Mouse (Mus musculus): ENCODE data around the gene Ufsp1. TPM values are rescaled to one million over a fixed set of nuclear protein-coding genes. Genes with fewer than 3 reads are reported as not detected.

Ufsp1 gene
- polyA plus RNA-seq (2012; ENCODE audit: low replicate concordance), result 3.3 and 10.5 TPM in 2 replicates

DNA sequence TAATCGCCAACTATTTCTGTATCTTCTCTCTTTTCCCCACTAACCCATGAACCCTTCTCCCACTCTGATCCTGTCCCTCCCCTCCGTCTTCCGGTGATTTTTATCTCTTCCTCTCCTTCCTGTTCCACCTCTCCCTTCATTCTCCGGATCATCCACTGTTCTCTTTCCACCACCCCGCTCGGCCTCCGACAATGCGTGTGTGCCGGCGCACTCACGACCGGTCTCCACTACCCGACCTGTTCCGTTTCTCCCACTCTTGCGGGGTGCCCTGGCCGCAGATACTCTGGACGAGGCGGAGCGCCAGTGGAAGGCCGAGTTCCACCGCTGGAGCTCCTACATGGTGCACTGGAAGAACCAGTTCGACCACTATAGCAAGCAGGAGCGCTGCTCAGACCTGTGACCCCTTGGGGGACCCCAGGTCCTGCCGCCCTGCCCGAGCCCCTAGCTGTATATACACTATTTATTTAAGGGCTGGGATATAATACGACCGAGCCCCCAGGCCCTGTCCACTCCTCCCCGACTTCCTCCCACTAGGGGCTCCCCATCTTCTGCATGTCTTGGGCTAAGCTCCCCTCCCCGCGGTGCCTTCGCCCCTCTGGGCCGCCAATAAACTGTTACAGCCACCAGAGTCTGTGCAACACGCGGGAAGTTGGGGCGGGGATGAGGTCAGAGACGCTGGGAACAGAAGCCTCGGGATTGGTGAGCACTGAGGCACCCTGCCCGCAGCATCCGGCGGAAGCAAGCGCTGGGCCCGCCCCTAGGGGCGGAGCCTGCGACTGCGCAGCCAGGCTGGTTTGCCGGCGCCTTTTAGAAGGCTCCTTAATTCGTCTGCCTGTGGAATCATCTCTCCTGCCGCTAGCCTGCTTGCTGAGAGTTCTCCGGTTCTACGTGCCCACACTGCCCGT, at the start of gene Ufsp1:
Gene Ufsp1 (plus strand): TSS at position 791 of the 905 bp plus-strand sequence.

DNA sequence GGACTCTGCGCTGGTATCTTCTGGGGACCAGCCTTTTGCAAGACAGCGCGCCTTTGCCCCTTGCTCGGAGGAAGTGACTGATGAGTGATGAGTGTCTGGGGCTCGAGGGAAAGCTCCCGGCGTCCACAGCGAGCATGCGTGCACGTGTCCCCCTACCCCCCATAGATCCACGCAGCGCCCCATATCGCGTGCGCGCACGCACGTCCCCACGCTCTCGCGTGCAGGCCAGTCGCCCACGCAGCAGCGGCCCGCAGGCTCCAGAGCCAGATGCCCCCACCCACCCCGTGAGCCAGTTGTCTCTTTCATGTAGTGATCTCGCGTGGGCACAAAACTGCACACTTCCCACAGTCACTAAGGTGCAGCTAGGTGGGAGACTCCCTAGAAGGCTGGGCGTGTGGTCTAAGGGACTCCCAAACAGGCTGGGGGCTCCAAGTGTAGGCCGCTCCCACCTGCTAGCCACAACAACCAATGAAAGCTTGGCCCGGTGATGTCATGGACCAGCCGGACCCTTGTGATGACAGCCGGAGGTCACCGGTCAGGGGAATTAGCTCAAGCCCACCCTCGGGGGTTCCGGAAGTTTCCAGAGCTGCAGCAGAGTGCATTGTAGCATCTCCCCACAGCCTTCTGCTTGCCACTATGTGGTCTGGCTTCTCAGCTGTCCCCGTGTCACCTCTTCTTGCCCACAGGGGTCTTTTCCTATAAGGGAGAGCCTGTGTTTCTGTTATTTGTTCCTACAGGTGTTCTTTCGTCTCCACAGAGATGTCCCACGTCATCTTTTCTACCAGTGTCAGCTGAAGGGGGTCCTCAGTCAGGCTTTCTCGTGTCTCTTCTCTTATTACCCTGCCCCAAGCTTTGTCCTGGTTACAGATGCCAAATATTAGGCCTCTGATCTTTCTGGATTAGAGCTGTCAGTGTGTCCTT, 7.1 kb upstream of the Ufsp1 start, which contains the start of gene Ache:
Gene Ache (plus strand): TSS at position 488 of the 921 bp plus-strand sequence.

DNA sequence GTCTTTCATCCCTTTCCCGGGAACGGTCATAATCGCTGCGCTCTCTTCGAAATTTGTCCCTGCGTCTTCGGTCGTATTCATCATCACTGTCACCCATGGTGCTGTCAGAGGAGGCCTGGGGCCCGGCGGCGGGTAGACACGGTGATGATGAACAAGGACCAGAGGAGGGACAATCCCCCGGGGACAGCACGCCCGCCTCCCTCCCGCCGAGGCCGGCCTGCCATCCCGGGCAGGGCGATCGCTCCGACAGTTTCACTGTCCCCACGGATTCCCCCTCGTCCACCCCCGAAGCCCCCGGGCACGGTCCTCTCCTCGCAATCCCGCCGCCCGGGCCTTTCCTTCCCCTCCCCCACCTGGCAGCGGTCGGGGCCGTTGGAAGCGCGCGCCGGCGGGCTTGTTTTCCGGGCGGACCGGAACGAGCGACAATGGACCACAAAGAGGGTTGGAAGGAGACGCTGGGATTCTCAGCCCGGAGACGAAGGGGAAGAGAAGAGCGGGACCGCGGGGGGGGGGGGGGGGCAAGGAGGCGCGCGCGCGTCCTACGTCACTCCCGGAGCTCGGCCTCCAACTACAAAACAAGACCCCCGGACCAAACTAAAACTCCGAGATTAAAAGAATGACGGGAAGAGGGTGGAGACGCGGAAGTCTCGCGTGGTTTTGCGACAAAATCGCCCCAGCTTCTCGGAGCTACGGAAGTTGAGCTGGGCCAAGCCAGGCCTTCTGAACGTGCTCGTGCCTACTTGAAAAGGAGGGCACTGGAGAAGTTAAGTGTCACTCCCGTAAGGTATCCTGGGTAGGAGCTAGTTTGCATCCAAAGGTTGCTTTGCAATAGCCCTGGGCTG, 12.9 kb downstream of the Ufsp1 start, which contains the start of gene Srrt:
Gene Srrt (minus strand): TSS at position 604 of the 842 bp plus-strand sequence.

DNA sequence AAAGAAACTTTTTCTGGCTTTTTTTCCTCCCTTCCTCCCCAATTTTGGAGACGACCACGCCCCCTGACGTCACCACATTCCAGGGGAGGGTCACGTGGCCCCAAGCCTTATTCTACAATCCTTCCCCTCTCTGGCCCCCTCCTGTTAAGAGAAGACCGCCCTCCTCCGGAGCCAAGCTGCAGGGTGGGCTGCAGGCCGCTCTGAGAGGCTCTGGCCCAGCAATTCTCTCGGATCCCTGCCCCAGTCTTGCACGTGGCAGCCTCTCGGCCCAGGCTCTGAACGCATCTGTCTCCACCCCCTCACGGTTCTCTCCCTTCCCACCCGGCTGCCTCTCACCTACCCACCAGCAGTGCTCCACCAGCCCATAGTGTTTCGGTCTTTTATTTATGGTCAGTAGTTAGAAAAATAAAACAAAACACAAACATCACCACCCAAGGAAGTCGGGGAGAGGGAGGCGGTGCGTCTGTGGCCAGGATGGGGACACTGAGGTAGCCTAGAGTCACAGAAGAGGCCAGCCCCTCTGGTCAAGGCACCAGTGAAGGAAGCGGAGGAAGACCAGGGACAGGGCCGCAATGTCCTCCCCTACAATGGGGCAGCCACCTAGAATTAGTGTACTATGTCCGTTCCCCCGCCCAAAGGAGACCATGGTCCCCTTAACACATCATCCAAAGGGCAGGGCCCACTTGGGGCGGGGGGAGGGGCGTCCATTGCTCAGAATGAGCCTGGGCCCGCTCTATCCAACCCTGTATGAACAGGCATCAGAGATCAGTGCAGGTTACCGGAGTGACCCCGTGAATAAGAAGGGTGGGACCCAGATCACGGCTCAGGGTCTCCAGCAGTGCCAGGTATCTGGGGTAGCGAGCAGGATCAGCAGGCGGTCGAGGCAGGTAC, 20.0 kb downstream of the Ufsp1 start, which contains the start of gene Trip6:
Gene Trip6 (minus strand): TSS at position 212 of the 891 bp plus-strand sequence.

GRCm38 (mm10) chr5:137333512-137334174, 39.2 kb downstream of the Ufsp1 start, which contains the start of gene Slc12a9:
Gene Slc12a9, minus strand, starts transcription at chr5:137333597.

Other genes with a start within 250 kb of the Ufsp1 start
- 43.9 and 74.6 TPM in 2 replicates for gene Ap1s1, start 248.5 kb upstream of the Ufsp1 start, polyA plus RNA-seq (2012; ENCODE audit: low replicate concordance)
- not detected in 2 replicates for gene Serpine1, start 222.4 kb upstream of the Ufsp1 start, polyA plus RNA-seq (2012; ENCODE audit: low replicate concordance)
- gene Trim56, start 178.4 kb upstream of the Ufsp1 start, polyA plus RNA-seq (2012; ENCODE audit: low replicate concordance), result 24.2 and 63.5 TPM in 2 replicates
- not detected in 2 replicates for gene Muc3, start 145.3 kb upstream of the Ufsp1 start, polyA plus RNA-seq (2012; ENCODE audit: low replicate concordance)
- gene Muc3a, start 82.2 kb upstream of the Ufsp1 start, polyA plus RNA-seq (2012; ENCODE audit: low replicate concordance), result 0.75 and 1.0 TPM in 2 replicates
- gene Ache, start 7.1 kb upstream of the Ufsp1 start, polyA plus RNA-seq (2012; ENCODE audit: low replicate concordance), result 3.0 and 24.8 TPM in 2 replicates
- gene Srrt, start 13.0 kb downstream of the Ufsp1 start, polyA plus RNA-seq (2012; ENCODE audit: low replicate concordance), result 292 and 329 TPM in 2 replicates
- gene Trip6, start 19.8 kb downstream of the Ufsp1 start, polyA plus RNA-seq (2012; ENCODE audit: low replicate concordance), result 8.5 and 16.7 TPM in 2 replicates
- gene Slc12a9, start 39.0 kb downstream of the Ufsp1 start, polyA plus RNA-seq (2012; ENCODE audit: low replicate concordance), result 19.9 and 21.4 TPM in 2 replicates
- gene Ephb4, start 55.5 kb downstream of the Ufsp1 start, polyA plus RNA-seq (2012; ENCODE audit: low replicate concordance), result 0.77 and 1.5 TPM in 2 replicates
- 0.27 and 1.3 TPM in 2 replicates for gene Zan, start 182.4 kb downstream of the Ufsp1 start, polyA plus RNA-seq (2012; ENCODE audit: low replicate concordance)
- 22.2 and 55.1 TPM in 2 replicates for gene Pop7, start 207.9 kb downstream of the Ufsp1 start, polyA plus RNA-seq (2012; ENCODE audit: low replicate concordance)
- gene Gigyf1, start 223.9 kb downstream of the Ufsp1 start, polyA plus RNA-seq (2012; ENCODE audit: low replicate concordance), result 93.0 and 157 TPM in 2 replicates
- not detected in 2 replicates for gene Epo, start 238.6 kb downstream of the Ufsp1 start, polyA plus RNA-seq (2012; ENCODE audit: low replicate concordance)
- 466 and 724 TPM in 2 replicates for gene Gnb2, start 238.9 kb downstream of the Ufsp1 start, polyA plus RNA-seq (2012; ENCODE audit: low replicate concordance)